Mouse (Mus musculus) embryonic facial prominence, embryonic 10.5 days (tissue): ENCODE results near the gene Gpbar1. TPM values are rescaled to one million over a fixed set of nuclear protein-coding genes. Genes with fewer than 3 reads are reported as not detected.

Experiments
- DNase-seq: peaks from one replicate; pipeline ENCODE4 v3.0.0-alpha.2; 2017; ENCODE audit warnings: low spot score
- H3K27ac ChIP-seq: fragments of 300-500 bp; sonication (generic); replicated peaks from 2 replicates; pipeline ENCODE4 v1.5.1; 2016; ENCODE audit warnings: mild to moderate bottlenecking
- H3K27me3 ChIP-seq: fragments of 300-500 bp; sonication (generic); replicated peaks from 2 replicates; pipeline ENCODE4 v1.6.1; 2016; ENCODE audit warnings: low read depth, mild to moderate bottlenecking; ENCODE audit not compliant: poor library complexity, severe bottlenecking
- H3K36me3 ChIP-seq: fragments of 300-500 bp; sonication (generic); replicated peaks from 2 replicates; pipeline ENCODE4 v1.6.1; 2016; ENCODE audit warnings: mild to moderate bottlenecking, moderate library complexity
- H3K4me1 ChIP-seq: fragments of 300-500 bp; sonication (generic); 2 replicates; pipeline ENCODE4 v1.6.1; 2016
- H3K4me3 ChIP-seq: fragments of 300-500 bp; sonication (generic); 2 replicates; pipeline ENCODE4 v1.5.1; 2016; ENCODE audit warnings: mild to moderate bottlenecking, moderate library complexity
- H3K9me3 ChIP-seq: fragments of 300-500 bp; sonication (generic); 2 replicates; pipeline ENCODE4 v1.6.1; 2016; ENCODE audit warnings: mild to moderate bottlenecking
- WGBS: fragments of 180-500 bp; shearing (Covaris S2); methylation state at CpG from one replicate; pipeline ENCODE4 v1.1.7; 2016; 5-methylcytosine and 5-hydroxymethylcytosine counted together
- polyA plus RNA-seq: library from polyadenylated mRNA; unstranded; fragments of >200 nt; fragmentation: Nextera tagmentation; extraction: Ambion mirVana; gene quantifications from 2 replicates; pipeline ENCODE4 v1.2.1, GENCODE M21; 2016

The Gpbar1 gene
- polyA plus RNA-seq: 0.41 and 0.70 TPM in 2 replicates

DNA sequence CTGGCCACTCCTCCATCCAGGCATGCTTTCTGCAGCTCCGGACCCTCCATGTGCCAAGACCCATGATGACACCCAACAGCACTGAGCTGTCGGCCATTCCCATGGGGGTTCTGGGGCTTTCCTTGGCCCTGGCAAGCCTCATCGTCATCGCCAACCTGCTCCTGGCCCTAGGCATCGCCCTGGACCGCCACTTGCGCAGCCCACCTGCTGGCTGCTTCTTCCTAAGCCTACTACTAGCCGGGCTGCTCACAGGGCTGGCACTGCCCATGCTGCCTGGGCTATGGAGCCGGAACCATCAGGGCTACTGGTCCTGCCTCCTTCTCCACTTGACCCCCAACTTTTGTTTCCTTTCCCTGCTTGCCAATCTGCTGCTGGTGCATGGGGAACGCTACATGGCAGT, at the start of gene Gpbar1:
TSS of gene Gpbar1 (plus strand) at position 13 of the 400 bp plus-strand sequence.
- no peaks in the 10 kb centered on the region for H3K9me3 ChIP-seq
- no peaks in the 10 kb centered on the region for H3K27me3 ChIP-seq
- no peak within 1 kb of the TSS for H3K4me3 ChIP-seq
- no peak for DNase-seq
- 0 out of 2 replicates have a peak within 1 kb of the TSS, but pooled peaks have one; percentile 27 for H3K27ac ChIP-seq
- WGBS: 94% methylated on average over 10 of the region's 10 CpGs
- peaks cover 50% of the 10 kb centered on the region for H3K36me3 ChIP-seq
- H3K4me1 ChIP-seq: peaks cover 56% of the 10 kb centered on the region

DNA sequence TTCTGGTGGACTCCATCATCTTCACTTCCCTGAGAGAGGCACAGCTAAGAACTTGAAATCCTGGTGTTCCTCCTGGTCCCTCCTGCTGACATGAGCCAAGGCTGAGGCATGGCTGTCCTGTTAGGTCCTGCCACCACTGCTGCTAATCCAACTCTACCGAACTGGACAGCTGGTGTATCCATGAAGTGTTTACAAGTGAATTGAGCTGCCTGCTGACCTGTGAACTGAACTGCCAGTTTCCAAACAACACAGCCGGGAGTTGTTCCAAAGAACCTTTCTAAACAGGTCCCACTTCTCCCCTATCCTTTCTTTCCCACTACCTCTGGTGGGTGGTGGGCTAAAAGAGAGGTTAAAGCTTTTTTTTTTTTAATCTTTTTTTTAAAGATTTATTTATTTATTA, 48.4 kb upstream of the Gpbar1 start:
- Histone ChIP-seq H3K36me3 (no peaks in the 10 kb centered on the region), H3K27ac (no peak overlapping the region), H3K9me3 (no peaks in the 10 kb centered on the region), H3K27me3 (no peaks in the 10 kb centered on the region), H3K4me1 (no peaks in the 10 kb centered on the region), H3K4me3 (no peak overlapping the region)
- WGBS: 82% methylated on average over 2 of the region's 2 CpGs
- no peak for DNase-seq

DNA sequence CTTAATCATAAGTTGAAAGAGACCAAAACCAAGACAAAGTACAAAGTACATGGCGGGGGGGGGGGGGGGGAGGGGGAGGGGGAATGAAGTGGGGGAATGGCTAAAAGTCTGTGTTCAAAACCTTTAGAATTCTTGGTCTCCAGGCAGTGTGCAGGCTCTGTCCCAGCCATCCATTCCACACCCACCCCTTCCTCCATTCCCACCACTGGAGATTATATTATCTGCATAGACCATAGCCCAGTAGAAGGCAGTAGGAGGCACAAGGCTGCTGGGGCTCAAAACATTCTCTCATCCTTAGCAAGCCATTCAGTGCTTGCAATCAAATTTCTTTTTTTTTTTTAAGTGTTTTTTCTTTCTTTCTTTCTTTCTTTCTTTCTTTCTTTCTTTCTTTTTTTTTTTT, 47.4 kb upstream of the Gpbar1 start:
- Histone ChIP-seq H3K9me3 (no peaks in the 10 kb centered on the region), H3K4me3 (no peak overlapping the region), H3K36me3 (no peaks in the 10 kb centered on the region), H3K4me1 (peaks cover 2% of the 10 kb centered on the region; the same call in 1 of the 2 replicates), H3K27me3 (no peaks in the 10 kb centered on the region), H3K27ac (no peak overlapping the region)
- no CpG with 5 or more reads among the region's 1 CpGs for WGBS
- DNase-seq: no peak

DNA sequence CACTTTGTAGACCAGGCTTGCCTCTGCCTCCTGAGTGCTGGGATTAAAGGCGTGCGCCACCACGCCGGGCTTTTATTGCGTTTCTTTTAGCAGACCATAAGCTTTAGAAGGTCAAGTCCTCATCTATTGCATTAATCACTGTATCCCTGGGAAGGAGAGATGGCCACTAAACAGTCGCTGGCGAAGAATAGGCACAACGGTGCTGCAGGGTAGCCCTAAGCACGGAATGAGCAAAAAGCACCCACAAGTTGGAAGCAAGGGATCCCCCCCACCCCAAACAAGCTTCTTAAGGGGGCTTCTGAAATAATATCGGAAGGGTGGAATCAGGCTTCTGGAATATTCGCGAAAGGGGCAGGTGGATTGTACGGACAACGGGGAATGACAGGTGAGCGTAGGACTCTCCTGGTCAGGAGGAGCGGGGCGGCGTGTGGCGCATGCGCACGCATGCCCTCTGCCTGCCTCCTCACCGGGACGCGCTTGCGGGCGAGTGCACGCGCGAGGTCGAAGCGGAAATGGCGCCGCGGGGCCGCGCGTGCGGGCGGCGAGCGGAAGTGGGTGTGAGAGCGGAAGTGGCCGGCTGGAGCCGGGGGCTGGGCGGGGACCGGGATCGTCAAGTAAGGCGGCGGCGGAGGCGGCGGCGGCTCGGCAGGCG, 42.3 kb upstream of the Gpbar1 start, which contains the start of gene Arpc2:
TSS of gene Arpc2 (plus strand) at position 147 of the 652 bp plus-strand sequence.
- Histone ChIP-seq H3K4me3 (peak within 1 kb of the TSS; percentile 89), H3K36me3 (peaks cover 5% of the 10 kb centered on the region; the same call in 1 of the 2 replicates), H3K4me1 (peaks cover 36% of the 10 kb centered on the region), H3K27ac (peak within 1 kb of the TSS; percentile 92), H3K9me3 (no peaks in the 10 kb centered on the region), H3K27me3 (no peaks in the 10 kb centered on the region)
- DNase-seq: peak; percentile 98
- WGBS: 2% methylated on average over 55 of the region's 55 CpGs

DNA sequence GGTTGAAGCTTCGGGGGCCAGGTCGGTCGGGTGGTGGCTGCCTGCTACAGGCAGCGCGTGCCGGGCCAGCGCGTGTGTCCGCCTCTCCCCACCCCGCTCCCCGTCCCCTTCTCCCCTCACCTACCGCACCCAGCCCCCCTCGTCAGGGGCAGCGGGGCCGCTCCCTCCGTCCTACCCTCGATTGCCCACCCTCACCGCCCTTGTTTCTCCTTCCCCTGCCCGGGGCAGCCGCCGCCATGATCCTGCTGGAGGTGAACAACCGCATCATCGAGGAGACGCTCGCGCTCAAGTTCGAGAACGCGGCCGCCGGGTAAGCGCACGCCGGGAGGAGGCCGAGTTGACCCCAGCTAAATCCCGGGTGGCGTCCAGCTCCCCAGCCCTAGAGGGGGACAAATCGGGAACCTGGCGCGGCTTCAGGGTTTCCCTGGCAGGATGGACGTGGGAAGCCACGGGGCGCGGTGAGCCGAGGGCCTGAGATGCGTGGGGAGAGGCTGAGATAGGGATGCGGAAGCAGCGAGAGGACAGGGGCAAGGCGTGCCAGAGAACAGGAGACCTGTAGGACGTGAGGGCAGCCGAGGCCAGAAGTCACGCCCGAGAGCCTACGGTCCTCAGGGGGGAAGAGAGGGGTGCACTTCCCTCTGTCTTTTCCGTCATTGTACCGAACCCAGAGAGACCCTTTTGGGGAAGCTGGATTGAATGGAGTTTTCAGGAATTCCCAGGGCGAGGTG, 41.6 kb upstream of the Gpbar1 start:
- peaks cover 7% of the 10 kb centered on the region; the same call in 1 of the 2 replicates for H3K36me3 ChIP-seq
- peaks cover 36% of the 10 kb centered on the region for H3K4me1 ChIP-seq
- no peaks in the 10 kb centered on the region for H3K27me3 ChIP-seq
- H3K4me3 ChIP-seq: peak overlapping the region; percentile 89
- H3K27ac ChIP-seq: peak overlapping the region; percentile 92
- WGBS: under 1% methylated on average over 57 of the region's 57 CpGs
- DNase-seq: no peak
- H3K9me3 ChIP-seq: no peaks in the 10 kb centered on the region

DNA sequence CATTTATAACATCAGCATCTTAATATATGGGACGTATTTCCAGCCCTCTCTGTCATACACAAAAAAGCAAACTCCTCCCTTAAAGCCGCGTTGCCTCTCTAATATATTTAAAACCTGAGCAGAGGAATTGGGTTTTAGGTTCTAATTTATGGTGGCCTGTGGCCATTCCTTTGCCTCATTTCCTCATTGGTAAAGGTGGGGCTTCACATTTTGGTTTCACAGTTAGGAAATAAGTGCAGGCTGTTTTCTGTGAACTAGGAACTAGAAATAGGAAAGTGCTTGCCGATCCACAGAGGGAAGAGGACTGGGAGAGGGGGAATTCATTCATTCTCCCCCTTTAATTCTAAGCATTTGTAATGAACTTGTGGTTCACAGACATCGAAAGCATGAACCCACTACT, 40.7 kb upstream of the Gpbar1 start:
- Histone ChIP-seq H3K9me3 (no peaks in the 10 kb centered on the region), H3K36me3 (peaks cover 12% of the 10 kb centered on the region), H3K4me1 (peaks cover 36% of the 10 kb centered on the region), H3K4me3 (peak overlapping the region; percentile 89), H3K27ac (no peak overlapping the region), H3K27me3 (no peaks in the 10 kb centered on the region)
- WGBS: 49% methylated on average over 5 of the region's 5 CpGs
- DNase-seq: no peak

DNA sequence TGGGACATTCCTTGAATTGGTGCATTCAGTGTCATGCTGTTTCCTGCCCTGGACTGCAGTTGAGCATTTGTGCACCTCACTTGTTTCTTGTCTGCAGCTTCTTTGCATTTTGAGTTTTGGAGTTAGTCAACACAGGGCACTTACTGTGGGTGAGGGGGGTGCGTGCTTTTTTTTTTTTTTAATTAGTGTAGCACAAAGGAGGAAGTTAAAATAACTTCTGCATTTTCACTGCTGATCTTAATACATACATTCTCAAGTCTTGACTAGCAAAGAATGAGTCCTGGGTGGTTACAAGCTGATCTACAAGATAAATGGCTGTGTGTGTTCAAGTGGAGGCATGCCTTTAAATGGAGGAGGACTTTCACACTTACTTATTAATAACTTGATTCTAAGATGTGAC, 40.2 kb upstream of the Gpbar1 start:
- Histone ChIP-seq H3K36me3 (peaks cover 17% of the 10 kb centered on the region), H3K4me3 (peak overlapping the region; percentile 89), H3K4me1 (peaks cover 36% of the 10 kb centered on the region), H3K9me3 (no peaks in the 10 kb centered on the region), H3K27ac (no peak overlapping the region), H3K27me3 (no peaks in the 10 kb centered on the region)
- no peak for DNase-seq
- WGBS: 85% methylated on average over 1 of the region's 1 CpGs

DNA sequence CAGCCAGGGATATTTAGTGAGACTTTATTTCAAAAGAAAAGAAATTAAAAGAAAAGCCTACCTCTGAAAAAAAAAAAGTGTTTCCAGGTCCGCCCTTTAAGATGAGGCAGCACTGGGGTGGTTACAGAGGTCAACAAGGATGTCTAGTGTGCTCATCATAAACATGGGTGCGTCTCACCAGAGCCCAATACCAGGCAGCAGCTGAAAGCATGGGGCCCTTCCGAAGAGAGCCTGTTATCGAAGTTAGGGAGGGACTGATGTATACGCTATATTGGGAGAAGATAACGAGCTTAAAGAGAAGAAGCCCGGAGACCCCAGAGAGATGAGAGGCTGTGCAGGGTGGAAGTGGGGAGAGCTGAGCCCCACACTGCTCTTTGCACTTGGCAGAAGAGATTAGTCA, 39.2 kb upstream of the Gpbar1 start:
- Histone ChIP-seq H3K4me3 (peak overlapping the region; percentile 89; the same call in 1 of the 2 replicates), H3K9me3 (no peaks in the 10 kb centered on the region), H3K27me3 (no peaks in the 10 kb centered on the region), H3K36me3 (peaks cover 21% of the 10 kb centered on the region), H3K27ac (no peak overlapping the region), H3K4me1 (peaks cover 36% of the 10 kb centered on the region)
- DNase-seq: no peak
- 73% methylated on average over 7 of the region's 7 CpGs for WGBS

DNA sequence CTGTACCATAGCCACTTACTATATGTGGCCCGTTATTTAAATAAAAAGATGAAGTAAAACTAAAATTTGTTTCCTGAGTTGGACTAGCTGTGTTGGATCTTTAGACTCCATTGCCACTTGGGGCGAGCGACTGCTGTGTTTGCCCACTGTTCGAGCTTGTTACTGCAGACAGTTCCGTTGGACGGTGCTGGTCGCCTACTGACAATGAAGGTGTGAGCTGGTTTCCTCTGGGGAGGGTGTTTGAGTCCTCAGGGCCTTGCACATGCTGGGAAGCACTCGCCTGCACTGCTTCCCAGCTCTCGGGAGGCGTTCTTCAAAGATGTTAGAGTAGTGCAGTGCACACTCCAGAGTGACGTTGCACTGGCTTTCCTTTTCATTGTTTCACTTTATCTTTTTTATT, 38.7 kb upstream of the Gpbar1 start:
- H3K4me3 ChIP-seq: peak overlapping the region; percentile 89; the same call in 1 of the 2 replicates
- peaks cover 36% of the 10 kb centered on the region for H3K4me1 ChIP-seq
- 70% methylated on average over 11 of the region's 11 CpGs for WGBS
- H3K27ac ChIP-seq: no peak overlapping the region
- H3K36me3 ChIP-seq: peaks cover 21% of the 10 kb centered on the region
- no peaks in the 10 kb centered on the region for H3K9me3 ChIP-seq
- no peaks in the 10 kb centered on the region for H3K27me3 ChIP-seq
- DNase-seq: no peak

DNA sequence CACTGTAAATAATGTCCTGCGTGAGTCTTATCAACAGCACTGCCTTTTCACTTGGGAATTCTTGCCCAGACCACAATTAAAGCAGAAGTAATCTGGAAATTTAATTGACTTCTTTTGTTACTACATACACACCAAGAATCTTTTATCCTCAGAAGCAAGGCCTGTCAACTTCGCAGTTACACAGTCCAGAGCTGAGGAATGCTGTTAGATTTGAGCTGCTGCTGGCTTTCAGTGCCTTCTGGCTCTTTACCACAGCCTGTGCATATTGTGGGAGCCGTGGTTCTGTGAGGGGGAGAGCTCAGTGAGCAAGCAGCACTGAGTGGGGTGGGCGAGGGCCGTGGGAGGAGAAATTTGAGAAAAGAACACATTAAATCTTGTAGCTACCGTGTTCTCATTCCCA, 38.0 kb upstream of the Gpbar1 start:
- WGBS: 81% methylated on average over 6 of the region's 6 CpGs
- peaks cover 36% of the 10 kb centered on the region for H3K4me1 ChIP-seq
- H3K9me3 ChIP-seq: no peaks in the 10 kb centered on the region
- H3K36me3 ChIP-seq: peaks cover 21% of the 10 kb centered on the region
- no peak overlapping the region for H3K4me3 ChIP-seq
- H3K27ac ChIP-seq: no peak overlapping the region
- H3K27me3 ChIP-seq: no peaks in the 10 kb centered on the region
- DNase-seq: no peak

DNA sequence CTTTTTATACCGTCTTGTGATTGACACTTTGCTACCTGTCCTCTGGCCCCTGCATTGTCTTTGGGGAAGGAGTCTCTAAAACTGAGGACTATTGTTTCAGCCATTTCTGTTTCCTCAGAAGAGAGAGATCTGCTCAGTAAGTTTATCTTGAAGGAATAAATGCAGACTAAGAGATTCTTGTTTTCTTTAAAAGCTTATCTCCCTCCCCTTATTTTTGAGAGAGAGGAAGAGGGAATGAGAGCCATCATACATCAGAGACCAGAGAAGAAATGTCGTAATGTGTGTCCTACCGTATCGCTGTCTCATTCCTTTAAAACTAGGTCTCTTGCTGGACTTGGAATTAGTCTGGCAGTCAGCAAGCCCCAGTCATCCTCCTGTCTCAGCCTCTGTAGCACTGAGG, 37.5 kb upstream of the Gpbar1 start:
- 89% methylated on average over 4 of the region's 4 CpGs for WGBS
- Histone ChIP-seq H3K4me3 (no peak overlapping the region), H3K27ac (no peak overlapping the region), H3K27me3 (no peaks in the 10 kb centered on the region), H3K4me1 (peaks cover 36% of the 10 kb centered on the region), H3K9me3 (no peaks in the 10 kb centered on the region), H3K36me3 (peaks cover 21% of the 10 kb centered on the region)
- no peak for DNase-seq

DNA sequence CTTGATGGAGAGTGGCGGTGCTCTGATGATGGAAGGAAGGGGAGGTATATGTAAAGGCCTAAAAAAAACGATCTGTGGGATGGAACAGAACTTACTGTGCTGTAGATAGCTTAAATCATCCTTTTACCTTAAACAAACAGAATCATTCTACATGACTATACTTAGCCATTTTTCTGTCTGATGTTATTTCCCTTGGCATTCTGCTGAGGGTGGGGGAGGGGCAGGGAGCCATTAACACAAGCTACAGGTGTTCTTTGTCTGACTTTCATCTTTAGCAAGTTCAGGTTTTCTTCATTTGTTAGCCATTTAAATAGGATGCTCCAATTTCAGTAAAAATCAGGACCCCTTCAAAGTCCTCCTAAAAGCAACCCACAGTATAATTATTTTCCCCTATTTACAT, 32.8 kb upstream of the Gpbar1 start:
- 85% methylated on average over 2 of the region's 2 CpGs for WGBS
- Histone ChIP-seq H3K9me3 (no peaks in the 10 kb centered on the region), H3K27ac (no peak overlapping the region), H3K27me3 (no peaks in the 10 kb centered on the region), H3K4me3 (no peak overlapping the region), H3K4me1 (peaks cover under 1% of the 10 kb centered on the region; the same call in 1 of the 2 replicates), H3K36me3 (peaks cover 63% of the 10 kb centered on the region)
- no peak for DNase-seq

DNA sequence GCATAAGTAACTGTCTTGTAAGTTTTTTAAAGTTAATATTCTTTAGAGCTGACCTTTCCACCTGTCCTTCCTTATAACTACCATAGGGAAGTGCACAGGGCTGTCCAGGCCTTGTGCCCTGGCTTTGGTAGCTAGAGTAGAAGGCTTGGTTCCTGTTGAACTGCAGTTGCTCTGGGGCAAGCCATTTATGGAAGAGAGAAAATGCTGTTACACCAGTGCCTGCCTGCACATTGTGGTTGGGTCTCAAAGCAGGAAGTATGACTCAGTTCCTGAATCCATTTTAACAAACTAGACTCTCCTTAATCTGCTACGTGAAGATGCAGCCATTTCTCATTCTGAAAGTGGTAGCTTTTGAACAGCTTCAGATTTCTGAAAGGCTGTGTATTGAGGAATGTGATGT, 29.6 kb upstream of the Gpbar1 start:
- no peaks in the 10 kb centered on the region for H3K9me3 ChIP-seq
- H3K27me3 ChIP-seq: no peaks in the 10 kb centered on the region
- WGBS: 70% methylated on average over 1 of the region's 1 CpGs
- H3K36me3 ChIP-seq: peaks cover 77% of the 10 kb centered on the region
- no peak overlapping the region for H3K4me3 ChIP-seq
- DNase-seq: no peak
- no peak overlapping the region for H3K27ac ChIP-seq
- no peaks in the 10 kb centered on the region for H3K4me1 ChIP-seq
